Mouse (Mus musculus) limb, embryonic 10.5 days (tissue): Measurements from ENCODE around the gene Ppp2r2d. TPM values are rescaled to one million over a fixed set of nuclear protein-coding genes. Genes with fewer than 3 reads are reported as not detected.

Experiments used
- DNase-seq: peaks from one replicate; pipeline ENCODE4 v3.0.0-alpha.2; 2017; ENCODE audit warnings: low spot score
- H3K27ac ChIP-seq: fragments of 300-500 bp; sonication (generic); 2 replicates; pipeline ENCODE4 v1.5.1; 2016; ENCODE audit warnings: mild to moderate bottlenecking
- H3K27me3 ChIP-seq: fragments of 300-500 bp; sonication (generic); 2 replicates; pipeline ENCODE4 v1.6.1; 2016; ENCODE audit warnings: low read depth, mild to moderate bottlenecking; ENCODE audit not compliant: poor library complexity, severe bottlenecking
- H3K36me3 ChIP-seq: fragments of 300-500 bp; sonication (generic); 2 replicates; pipeline ENCODE4 v1.6.1; 2016; ENCODE audit warnings: mild to moderate bottlenecking, moderate library complexity
- H3K4me1 ChIP-seq: fragments of 300-500 bp; sonication (generic); 2 replicates; pipeline ENCODE4 v1.6.1; 2016
- H3K4me3 ChIP-seq: fragments of 300-500 bp; sonication (generic); 2 replicates; pipeline ENCODE4 v1.5.1; 2016; ENCODE audit warnings: mild to moderate bottlenecking, moderate library complexity
- H3K9me3 ChIP-seq: fragments of 300-500 bp; sonication (generic); replicated peaks from 2 replicates; pipeline ENCODE4 v1.6.1; 2016; ENCODE audit warnings: mild to moderate bottlenecking
- WGBS: fragments of 180-500 bp; shearing (Covaris S2); methylation state at CpG from one replicate; pipeline ENCODE4 v1.1.7; 2016; 5-methylcytosine and 5-hydroxymethylcytosine counted together
- polyA plus RNA-seq: library from polyadenylated mRNA; unstranded; fragments of >200 nt; fragmentation: Nextera tagmentation; extraction: Ambion mirVana; gene quantifications from 2 replicates; pipeline ENCODE4 v1.2.1, GENCODE M21; 2016

The Ppp2r2d gene
- polyA plus RNA-seq: 50.9 and 51.9 TPM in 2 replicates

DNA sequence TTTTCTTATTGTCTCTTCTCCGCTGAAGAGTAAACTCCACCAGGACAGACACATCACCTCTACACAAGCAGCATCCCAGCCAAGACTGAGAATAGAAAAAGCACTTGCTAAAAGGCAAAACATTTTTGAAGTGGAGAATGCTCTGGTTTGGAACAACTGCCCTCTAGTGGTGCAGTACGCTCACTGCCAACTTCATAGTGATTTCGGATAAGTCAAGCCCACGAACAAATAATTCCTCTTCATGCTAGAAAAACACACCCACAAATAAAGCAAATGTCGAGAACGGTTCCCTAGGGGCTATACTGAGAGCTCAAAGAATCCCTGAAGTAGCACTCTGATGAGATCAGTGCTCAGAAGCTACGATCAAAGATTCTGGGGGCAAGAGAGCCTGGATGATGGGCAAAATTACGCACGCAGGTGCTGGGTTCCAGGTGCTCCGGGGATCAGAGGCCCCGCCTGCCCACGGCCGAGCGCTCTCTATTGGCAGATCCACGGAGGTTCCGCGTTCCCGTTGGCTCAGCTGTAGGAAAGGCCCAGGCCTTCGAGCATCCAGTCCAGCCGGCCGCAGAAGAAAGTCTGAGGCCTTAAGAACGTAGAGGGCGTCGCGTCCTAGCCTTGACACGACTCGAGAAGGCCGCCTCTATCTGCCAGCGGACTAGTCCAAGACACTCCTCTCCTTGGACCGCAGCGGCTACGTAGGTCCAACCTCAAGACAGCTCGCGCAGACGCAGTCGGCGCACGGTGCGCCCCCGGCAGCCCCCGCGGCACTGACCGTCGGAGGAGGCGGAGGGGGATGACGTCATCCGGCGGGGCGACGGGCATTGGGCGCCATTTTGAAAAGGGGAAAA lies at the start of gene Ppp2r2d, which contains the start of gene Mapk1ip1:
Gene Ppp2r2d (plus strand): TSS at position 536 of the 848 bp plus-strand sequence.
Gene Mapk1ip1 (minus strand): TSS at position 730 of the 848 bp plus-strand sequence.
- H3K36me3 ChIP-seq: peaks cover 28% of the 10 kb centered on the region
- peaks cover 36% of the 10 kb centered on the region for H3K4me1 ChIP-seq
- no peaks in the 10 kb centered on the region for H3K27me3 ChIP-seq
- DNase-seq: peak; percentile 97
- no peaks in the 10 kb centered on the region for H3K9me3 ChIP-seq
- peak within 1 kb of the TSS; percentile 91 for H3K4me3 ChIP-seq
- H3K27ac ChIP-seq: peak within 1 kb of the TSS; percentile 99
- under 1% methylated on average over 51 of the region's 51 CpGs for WGBS

DNA sequence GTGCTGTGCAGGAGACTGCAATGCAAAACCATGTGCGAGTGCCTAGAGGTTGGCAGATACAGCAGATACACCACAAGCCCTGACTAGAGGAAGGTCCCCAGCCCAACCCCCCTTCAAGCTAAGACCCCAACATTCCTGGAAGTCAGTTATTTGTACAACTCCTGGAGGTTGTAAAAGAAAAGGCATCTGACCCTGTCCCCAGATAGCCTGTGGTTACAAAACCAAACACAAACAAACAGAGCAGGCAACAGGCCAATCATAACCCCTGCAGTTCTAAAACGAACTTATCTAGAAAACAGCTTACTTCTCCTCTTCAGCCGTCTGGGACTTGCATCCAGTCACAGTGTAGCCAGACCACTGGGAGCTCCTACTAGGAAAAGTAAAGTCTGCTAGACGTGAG lies 42.5 kb upstream of the Ppp2r2d start:
- 24% methylated on average over 4 of the region's 4 CpGs for WGBS
- H3K27me3 ChIP-seq: no peaks in the 10 kb centered on the region
- no peak overlapping the region for H3K4me3 ChIP-seq
- no peaks in the 10 kb centered on the region for H3K36me3 ChIP-seq
- no peak for DNase-seq
- no peaks in the 10 kb centered on the region for H3K9me3 ChIP-seq
- no peaks in the 10 kb centered on the region; the same call in 1 of the 2 replicates for H3K4me1 ChIP-seq
- no peak overlapping the region for H3K27ac ChIP-seq

DNA sequence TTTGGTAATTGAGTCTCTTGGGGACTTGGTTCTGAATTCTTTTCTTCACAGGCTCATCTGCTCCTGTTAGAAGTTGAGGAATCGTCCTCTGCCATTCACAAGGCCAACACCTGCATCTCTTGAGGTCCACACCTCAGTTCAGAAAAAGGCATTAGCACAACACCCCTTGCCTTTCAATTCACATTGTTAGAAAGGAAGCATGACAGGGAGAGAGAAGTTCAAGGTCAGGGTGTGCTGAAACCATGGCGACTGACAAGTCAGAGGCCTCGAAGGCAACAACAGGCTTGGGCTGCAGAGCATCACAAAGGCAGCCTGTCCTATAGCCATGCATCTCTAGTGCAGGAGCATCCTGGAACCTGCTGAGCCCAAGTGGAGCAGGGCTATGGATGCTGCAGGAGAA lies 38.7 kb upstream of the Ppp2r2d start:
- Histone ChIP-seq H3K4me3 (no peak overlapping the region), H3K36me3 (no peaks in the 10 kb centered on the region), H3K27ac (no peak overlapping the region), H3K9me3 (no peaks in the 10 kb centered on the region), H3K27me3 (no peaks in the 10 kb centered on the region), H3K4me1 (no peaks in the 10 kb centered on the region; the same call in 1 of the 2 replicates)
- no peak for DNase-seq
- WGBS: 88% methylated on average over 3 of the region's 3 CpGs

DNA sequence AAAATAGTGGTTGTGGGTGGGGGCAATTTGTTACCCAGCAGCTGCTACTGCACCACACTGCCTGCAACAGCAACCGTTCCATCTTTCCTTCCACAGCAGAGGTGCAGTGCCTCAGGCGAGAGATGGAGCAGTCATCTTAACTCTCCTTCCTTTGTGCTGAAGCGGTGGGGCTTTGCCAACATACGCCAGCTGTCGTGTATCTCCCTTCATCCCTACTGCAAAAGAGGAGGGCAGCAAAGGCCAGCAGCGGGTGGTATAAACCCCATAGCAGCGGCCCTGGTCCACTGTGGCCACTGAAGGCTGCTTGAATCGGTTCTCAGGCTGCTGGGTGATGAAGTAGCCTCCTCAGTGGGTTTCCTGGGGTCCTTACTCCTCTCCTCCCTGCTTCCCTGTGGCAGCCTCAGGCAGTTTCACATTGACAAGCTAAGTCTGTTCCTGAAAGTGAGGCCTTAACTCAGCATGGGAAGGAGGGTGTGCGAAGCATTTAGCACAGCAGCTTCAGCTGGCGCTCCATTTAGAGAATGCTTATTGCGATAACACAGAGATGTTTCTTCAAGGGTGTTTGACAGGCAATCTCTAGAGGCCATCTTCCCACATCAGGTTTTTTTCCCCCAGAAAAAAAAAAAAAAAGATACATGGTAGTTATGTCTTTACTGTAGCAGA lies 32.5 kb upstream of the Ppp2r2d start:
- 79% methylated on average over 11 of the region's 11 CpGs for WGBS
- no peak for DNase-seq
- Histone ChIP-seq H3K36me3 (no peaks in the 10 kb centered on the region), H3K4me1 (no peaks in the 10 kb centered on the region), H3K27me3 (no peaks in the 10 kb centered on the region), H3K9me3 (no peaks in the 10 kb centered on the region), H3K27ac (no peak overlapping the region), H3K4me3 (no peak overlapping the region)

DNA sequence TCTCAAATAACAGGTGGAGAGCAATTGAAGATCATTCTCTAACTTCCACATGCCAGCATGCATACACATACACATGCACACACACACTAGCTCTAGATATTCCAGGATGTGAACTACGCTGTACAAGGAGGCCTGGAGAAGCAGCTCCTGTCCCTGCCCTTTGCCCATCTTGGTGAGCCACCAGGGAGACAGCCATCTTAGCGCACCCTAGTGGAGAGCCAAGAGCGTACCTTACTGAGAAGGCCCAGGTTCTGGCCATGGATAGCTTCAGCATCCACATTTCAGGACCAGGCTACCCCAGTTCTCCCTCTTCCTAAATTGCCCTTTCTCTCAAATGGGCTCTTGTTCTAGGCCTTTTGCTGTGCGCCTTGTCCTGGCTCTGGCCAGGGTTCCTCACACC lies 27.6 kb upstream of the Ppp2r2d start:
- DNase-seq: no peak
- WGBS: 55% methylated on average over 4 of the region's 4 CpGs
- Histone ChIP-seq H3K27ac (no peak overlapping the region), H3K9me3 (no peaks in the 10 kb centered on the region), H3K36me3 (no peaks in the 10 kb centered on the region), H3K27me3 (no peaks in the 10 kb centered on the region), H3K4me3 (no peak overlapping the region), H3K4me1 (no peaks in the 10 kb centered on the region)

DNA sequence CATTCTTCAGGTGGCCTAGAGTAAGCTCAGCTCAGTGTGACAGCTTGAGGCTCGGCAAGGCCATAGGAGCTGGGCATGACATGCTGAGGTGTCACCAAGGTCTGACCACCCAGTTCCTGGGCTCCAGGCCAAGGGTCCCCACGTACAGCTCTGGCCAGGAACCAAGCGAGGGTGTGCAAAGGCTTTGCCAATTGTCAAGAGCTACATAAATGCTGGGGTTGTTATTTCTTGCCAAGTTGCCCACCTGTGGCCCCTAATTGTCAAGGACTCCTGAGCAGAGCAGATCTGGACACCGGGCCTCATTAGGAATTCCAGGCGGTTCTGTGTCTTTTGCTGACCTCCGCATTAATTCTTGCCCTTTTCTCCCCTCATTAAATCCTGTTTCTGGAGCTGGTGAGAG lies 21.5 kb upstream of the Ppp2r2d start:
- DNase-seq: no peak
- WGBS: 81% methylated on average over 6 of the region's 6 CpGs
- H3K36me3 ChIP-seq: no peaks in the 10 kb centered on the region
- no peaks in the 10 kb centered on the region for H3K27me3 ChIP-seq
- H3K27ac ChIP-seq: no peak overlapping the region
- H3K4me1 ChIP-seq: peaks cover 10% of the 10 kb centered on the region
- no peaks in the 10 kb centered on the region for H3K9me3 ChIP-seq
- H3K4me3 ChIP-seq: no peak overlapping the region

DNA sequence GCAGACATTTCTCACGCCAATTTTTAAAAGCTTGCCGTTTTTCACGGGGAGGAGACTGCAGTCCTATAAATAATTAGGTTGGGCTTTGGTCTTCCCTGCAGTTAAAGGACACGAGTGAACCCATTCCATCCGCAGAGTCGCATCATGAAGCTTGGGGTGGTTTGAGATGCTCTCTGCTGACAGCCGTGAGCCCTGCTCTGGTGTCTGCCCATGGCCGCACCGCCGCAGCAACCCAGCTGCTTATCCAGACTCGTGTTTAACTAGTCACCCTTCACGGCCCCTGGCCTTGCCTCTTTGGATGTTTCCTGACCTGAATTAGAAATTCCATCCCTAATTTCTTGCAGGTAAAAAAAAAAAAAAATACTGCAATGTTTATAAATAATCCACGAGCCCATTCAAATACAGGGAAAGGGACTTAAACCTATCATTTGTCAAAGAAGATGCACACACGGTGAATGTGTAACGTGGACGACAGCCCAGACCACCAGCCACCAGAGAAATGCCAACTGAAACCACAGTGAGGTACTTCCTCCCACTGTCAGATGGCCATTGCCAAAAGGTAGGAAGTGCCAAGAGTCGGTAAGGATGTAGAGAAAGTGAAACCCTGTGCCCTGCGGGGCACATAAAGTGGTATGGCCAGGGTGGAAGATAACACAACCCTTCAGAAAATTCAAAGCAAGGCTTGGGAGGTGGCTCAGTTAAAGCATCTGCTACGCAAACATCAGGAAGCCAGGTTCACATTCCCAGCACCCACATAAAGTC lies 20.7 kb upstream of the Ppp2r2d start:
- Histone ChIP-seq H3K27me3 (no peaks in the 10 kb centered on the region), H3K4me1 (peaks cover 10% of the 10 kb centered on the region), H3K27ac (no peak overlapping the region), H3K36me3 (no peaks in the 10 kb centered on the region), H3K9me3 (no peaks in the 10 kb centered on the region), H3K4me3 (no peak overlapping the region)
- no peak for DNase-seq
- 89% methylated on average over 19 of the region's 19 CpGs for WGBS

DNA sequence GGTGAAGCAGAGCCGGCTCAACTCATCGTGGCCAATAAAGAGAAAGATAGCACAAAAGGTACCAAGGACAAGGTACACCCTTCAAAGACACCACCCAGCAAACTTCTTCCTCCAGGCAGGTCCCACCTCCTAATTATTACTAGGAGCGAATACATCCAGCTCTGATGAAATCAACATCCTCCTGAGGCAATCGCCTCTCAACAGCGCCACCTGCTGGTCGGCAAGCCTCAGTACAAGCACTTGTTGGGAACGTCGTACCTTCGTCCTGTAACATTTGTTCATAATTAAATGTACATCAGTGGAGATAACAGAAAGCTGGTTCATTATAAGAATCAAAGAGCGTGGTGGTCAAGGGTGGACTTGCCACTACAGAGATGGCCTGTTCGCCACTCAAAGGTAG lies 18.1 kb upstream of the Ppp2r2d start:
- H3K27ac ChIP-seq: no peak overlapping the region
- no peak overlapping the region for H3K4me3 ChIP-seq
- WGBS: 16% methylated on average over 11 of the region's 11 CpGs
- H3K36me3 ChIP-seq: no peaks in the 10 kb centered on the region
- peaks cover 10% of the 10 kb centered on the region for H3K4me1 ChIP-seq
- no peaks in the 10 kb centered on the region for H3K27me3 ChIP-seq
- H3K9me3 ChIP-seq: no peaks in the 10 kb centered on the region
- peak; percentile 86 for DNase-seq

DNA sequence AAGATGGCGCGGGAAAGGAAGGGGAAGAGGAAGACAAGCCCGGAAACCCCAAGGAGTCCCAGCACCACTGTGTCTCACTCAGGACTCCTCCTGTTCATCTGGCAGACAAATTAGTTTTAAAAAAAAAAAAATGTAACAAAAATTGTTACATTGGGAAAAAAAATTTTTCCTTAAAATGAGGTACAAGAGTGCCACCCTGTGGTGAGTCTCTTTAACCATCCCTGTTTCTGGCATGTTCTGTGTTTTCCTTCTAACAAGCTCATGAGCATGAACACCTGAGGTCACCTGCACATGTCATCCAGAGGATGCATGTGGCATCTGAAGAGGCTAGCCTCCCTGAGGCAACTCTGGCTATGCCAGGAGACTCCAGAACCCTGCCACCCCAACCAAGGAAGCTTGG lies 10.9 kb upstream of the Ppp2r2d start:
- peaks cover 14% of the 10 kb centered on the region for H3K36me3 ChIP-seq
- no peak overlapping the region for H3K4me3 ChIP-seq
- H3K27me3 ChIP-seq: no peaks in the 10 kb centered on the region
- H3K4me1 ChIP-seq: no peaks in the 10 kb centered on the region
- WGBS: 82% methylated on average over 3 of the region's 3 CpGs
- no peak for DNase-seq
- no peaks in the 10 kb centered on the region for H3K9me3 ChIP-seq
- H3K27ac ChIP-seq: no peak overlapping the region

DNA sequence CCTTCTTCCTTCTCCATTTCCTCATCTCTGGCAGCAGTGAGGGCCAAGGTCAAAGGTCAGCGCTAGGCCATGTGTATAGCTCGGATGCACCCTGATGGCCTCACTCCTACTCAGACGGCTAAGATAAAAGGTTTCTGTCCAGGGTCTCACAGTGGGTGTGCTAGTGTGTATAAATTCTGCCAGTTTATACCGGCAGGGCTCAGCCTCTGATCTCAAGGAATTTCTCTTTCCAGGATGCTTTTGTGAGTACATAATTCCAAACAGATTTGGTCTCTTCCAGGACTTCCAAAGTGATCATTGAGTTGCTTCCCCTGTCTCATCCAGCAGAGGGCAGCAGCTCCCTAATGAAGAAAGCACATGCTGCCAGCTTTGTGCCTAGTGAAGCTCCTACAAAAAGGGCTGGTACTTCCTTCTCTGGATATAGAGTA lies 5.3 kb upstream of the Ppp2r2d start:
- H3K27me3 ChIP-seq: no peaks in the 10 kb centered on the region
- H3K4me1 ChIP-seq: peaks cover 26% of the 10 kb centered on the region
- peaks cover 10% of the 10 kb centered on the region for H3K36me3 ChIP-seq
- DNase-seq: peak; percentile 86
- 24% methylated on average over 4 of the region's 4 CpGs for WGBS
- peak overlapping the region; percentile 70 for H3K27ac ChIP-seq
- no peak overlapping the region for H3K4me3 ChIP-seq
- H3K9me3 ChIP-seq: no peaks in the 10 kb centered on the region

DNA sequence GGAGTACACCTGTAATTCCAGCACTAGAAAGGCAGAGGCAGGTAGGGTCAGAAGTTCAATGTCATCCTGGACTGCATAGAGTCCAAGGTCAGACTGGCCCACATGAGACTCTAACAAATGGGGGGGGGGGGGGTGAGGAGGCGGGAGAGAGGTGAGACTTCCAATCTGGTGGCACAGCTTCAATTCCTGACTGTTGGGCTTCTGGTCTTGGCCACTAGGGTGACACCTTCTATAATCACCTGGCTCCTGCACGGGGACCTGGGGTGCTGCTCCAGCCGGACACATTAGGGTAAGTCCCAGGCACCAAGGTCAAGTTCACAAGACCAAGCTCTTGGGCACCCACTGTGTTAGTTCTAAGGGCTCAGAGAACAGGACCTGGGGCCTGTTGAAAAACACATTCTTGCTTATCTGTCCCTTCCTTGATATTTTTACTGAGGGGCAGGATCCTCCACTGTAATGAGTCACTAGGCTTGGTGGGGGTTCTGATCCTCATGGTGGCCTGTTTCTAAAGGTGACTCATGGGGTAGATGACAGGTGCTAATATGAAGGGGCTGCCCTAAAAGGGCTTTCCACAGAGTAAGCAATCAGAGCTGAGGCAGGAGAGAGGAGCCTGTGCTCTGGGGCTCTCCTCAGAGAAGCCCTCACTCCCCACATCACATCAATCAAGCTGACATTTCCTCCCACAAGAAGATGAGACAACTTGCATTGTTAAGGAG lies 4.3 kb upstream of the Ppp2r2d start:
- H3K4me1 ChIP-seq: peaks cover 28% of the 10 kb centered on the region
- H3K4me3 ChIP-seq: no peak overlapping the region
- no peak overlapping the region for H3K27ac ChIP-seq
- H3K27me3 ChIP-seq: no peaks in the 10 kb centered on the region
- H3K9me3 ChIP-seq: no peaks in the 10 kb centered on the region
- DNase-seq: no peak
- 76% methylated on average over 3 of the region's 3 CpGs for WGBS
- peaks cover 3% of the 10 kb centered on the region for H3K36me3 ChIP-seq

DNA sequence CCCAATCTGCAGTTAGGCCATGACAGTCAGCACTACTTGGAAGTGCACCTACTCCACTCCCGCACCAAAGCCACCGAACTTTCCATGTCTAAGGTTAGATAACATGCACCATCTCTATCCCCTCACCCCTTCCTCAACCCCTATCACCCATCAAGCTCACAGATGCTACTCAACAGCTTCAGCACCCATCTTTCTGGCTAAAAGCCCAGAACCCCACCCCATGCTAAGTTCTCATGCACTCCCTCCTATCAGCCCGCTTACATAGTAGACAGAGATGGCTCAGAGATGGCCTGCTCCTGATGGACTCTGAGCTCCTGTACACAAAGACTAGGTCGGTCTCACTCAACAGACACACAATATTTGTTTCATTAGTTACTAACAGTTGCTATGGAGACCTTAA lies 2.5 kb upstream of the Ppp2r2d start:
- Histone ChIP-seq H3K4me1 (peaks cover 42% of the 10 kb centered on the region), H3K27ac (no peak overlapping the region), H3K4me3 (no peak overlapping the region), H3K27me3 (no peaks in the 10 kb centered on the region), H3K9me3 (no peaks in the 10 kb centered on the region), H3K36me3 (peaks cover 5% of the 10 kb centered on the region)
- DNase-seq: no peak
- WGBS: 94% methylated on average over 4 of the region's 4 CpGs
